Mouse (Mus musculus) embryo, embryonic 11.5 days (tissue): ENCODE data around the gene Anxa2.

Experiments
- DNase-seq: peaks from one replicate; pipeline ENCODE4 v3.0.0-alpha.2; 2012; ENCODE audit warnings: low read depth, low spot score

Anxa2 gene

DNA sequence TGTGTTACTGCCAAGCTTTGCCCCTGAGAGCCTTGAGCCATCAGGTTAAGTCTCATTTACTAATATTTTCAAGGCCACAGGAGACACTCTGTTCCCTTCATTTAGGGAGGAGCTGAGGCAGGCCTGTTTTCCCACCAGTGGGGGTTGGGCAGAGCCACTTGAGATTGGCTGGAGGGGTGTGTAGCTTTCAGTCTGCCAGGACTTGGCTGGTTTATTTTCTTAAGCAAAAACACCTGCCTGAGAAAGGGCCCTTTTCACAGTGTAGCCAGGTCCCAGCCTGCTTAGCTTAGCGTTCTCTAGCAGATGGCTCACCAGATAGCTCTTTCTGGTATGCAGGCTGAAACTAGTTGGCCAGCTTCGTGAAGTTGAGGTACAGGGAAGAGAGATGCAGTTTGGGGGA lies 5.6 kb downstream of the Anxa2 start:
- DNase-seq, result peak; percentile 50

DNA sequence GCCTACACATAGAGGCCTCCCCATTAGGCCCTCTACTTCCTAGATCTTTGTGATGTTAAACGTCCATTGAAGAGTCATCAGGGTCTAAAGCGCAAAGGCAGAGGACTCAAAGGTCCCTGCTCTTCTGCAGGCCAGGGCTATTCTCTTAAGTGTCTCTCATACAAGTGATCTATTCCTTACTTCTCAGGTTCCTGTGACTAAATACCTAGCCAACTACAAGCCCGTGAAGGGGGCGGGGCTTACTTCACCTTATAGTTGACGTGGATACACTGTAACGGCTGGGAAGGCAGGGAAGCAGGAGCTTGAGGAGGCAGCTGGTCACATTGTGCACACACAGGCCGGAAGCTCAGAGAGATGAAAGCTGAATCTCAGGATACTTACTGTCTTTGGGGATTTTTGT lies 6.5 kb downstream of the Anxa2 start:
- no peak for DNase-seq

DNA sequence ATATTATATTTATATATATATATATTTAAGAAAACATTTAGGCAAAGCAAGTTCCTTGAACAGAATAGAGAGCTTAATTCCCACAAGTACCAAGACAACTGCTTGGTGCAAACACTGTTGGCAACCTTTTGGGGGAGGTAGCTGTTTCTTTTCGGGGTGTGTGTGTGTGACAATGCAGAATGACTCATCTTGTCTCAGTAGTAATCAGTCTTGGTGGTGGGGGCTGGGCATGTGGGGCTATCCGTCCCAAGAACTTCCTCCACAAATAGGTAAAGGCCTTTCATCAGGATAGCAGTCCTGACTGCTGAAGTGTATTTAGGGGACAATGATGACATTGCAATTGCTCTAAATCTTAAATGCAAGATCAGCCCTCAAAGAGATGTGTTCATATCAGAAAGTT lies 9.6 kb downstream of the Anxa2 start:
- DNase-seq, result no peak

- DNase-seq, result no peak
Observed at GRCm38 (mm10) chr9:69464109-69464756, 10.8 kb downstream of the Anxa2 start.

DNA sequence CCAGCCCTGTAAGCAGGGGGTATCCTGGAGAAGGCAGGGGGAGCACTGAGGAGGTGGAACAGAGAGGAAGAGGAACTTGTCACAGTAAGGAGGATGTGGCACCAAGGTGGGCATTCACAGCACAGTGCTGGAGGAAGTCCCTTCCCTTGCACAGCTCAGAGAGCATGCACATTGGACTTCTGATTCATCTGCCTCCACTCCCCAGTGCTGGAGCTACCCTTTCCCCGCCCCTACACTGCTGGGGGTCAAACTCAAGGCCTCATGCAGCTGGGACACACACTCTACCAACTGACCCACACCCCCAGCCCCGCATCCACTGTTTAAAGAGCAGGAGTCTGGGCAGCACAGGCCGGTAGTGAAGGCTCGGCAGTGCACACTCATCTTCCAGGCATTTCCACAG lies 12.7 kb downstream of the Anxa2 start:
- no peak for DNase-seq

- DNase-seq, result no peak
Observed at GRCm38 (mm10) chr9:69467310-69467939, 14.0 kb downstream of the Anxa2 start.

DNA sequence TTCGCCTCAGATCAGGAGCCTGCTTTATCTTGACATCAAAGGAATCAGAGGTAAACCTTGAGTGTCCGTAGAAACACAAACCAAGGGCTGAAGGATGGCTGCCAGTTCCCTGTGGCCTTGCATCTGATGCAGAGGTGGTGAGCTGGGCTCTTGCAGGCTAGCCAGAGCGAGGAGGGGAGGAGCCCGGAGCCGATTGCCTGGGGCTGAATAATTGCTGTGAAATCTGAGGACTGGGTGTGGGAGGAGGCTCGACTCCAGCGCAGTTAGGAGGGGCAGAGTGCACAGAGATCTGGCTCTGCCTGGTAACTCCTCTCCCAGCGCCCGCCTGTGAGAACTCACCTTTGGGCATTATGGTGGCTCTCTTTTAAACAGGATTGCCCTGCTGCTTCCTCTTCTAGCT lies 15.6 kb downstream of the Anxa2 start:
- peak; percentile 70 for DNase-seq

GRCm38 (mm10) chr9:69470362-69470761 lies 16.9 kb downstream of the Anxa2 start:
- no peak for DNase-seq

DNA sequence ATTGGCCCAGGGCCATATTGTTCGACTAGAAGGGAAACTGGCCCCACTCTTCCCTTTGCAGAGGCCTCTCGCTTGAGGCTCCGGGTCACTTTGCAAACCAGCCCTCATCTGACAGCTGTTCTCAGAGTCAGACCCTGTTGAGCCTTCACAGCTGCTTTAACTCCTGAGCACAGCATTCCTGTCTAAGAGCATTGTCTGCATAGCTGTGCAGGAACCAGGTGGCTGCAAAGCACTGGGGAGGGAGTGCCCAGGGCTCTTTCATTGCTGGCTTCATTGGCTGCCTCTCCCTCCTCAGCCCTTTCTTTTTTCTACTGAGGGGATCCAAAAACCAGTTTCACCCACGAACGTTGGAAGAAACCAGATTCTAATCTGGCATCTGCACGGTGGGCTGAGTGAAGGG lies 17.5 kb downstream of the Anxa2 start:
- no peak for DNase-seq

GRCm38 (mm10) chr9:69472724-69473123 lies 19.3 kb downstream of the Anxa2 start:
- DNase-seq, result no peak

GRCm38 (mm10) chr9:69475873-69476272 lies 22.5 kb downstream of the Anxa2 start:
- DNase-seq, result no peak

- DNase-seq, result no peak
Observed at GRCm38 (mm10) chr9:69477195-69477823, 23.9 kb downstream of the Anxa2 start.

GRCm38 (mm10) chr9:69477824-69478222 lies 24.4 kb downstream of the Anxa2 start:
- no peak for DNase-seq

GRCm38 (mm10) chr9:69480344-69480743 lies 26.9 kb downstream of the Anxa2 start:
- peak; percentile 74 for DNase-seq

- DNase-seq, result no peak
Observed at GRCm38 (mm10) chr9:69483811-69484210, 30.4 kb downstream of the Anxa2 start.

- no peak for DNase-seq
Observed at GRCm38 (mm10) chr9:69486140-69486539, 32.7 kb downstream of the Anxa2 start.

- DNase-seq, result no peak
Observed at GRCm38 (mm10) chr9:69488510-69488909, 35.1 kb downstream of the Anxa2 start.

DNA sequence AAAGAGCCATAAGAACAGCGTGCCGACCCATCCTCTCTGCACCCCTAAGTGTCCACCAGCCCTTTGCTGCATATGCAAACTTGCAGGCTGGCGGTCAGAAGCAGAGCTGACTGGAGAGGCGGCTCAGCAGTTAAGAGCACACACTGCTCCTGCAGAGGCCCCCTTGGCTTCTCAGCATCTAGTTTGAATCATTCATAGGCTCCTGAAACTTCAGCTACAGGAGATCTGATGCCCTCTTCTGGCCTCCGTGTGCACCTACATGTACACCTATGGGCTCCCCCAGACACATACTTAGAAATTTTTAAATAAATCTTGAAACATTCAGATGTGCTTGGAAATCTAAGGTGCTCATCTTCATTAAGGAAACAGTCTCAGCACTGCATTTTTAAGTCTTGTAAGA lies 35.6 kb downstream of the Anxa2 start:
- peak; percentile 38 for DNase-seq

DNA sequence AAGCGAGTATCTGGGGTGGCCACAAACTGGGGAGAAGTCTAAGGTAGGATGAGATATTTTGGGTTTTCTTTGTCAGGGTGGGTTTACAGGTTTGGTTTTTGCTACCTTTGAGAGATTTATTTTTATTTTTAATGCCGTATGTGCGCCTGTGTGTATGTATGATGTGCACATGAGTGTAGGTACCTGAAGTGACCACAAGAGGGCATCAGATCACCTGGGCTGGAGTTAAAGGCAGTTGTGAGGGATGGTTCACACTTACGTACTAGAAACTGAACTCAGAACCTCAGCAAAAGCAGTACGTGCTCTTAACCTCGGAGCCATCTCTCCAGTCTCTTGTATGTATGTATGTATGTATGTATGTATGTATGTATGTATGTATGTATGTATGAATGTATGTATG lies 39.4 kb downstream of the Anxa2 start:
- no peak for DNase-seq

DNA sequence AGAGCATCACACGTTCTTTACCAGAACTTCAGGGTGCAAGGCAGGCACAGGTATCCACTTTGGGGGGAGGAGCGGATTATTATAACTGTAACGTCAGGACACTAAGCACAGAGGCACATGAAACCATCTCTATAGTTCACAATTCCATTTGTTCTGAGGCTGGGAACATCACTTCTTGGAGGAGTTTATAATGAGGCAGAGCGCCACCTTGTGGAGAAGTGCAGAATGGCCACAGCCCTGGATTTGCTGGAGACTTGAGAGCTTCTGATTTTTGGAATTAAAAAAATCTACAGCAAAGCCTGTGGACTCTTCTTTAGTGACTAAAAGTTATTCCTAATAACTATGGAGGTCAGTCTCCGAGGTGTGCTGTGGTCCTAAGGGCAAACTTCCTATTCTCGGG lies 49.1 kb downstream of the Anxa2 start:
- peak; percentile 65 for DNase-seq

DNA sequence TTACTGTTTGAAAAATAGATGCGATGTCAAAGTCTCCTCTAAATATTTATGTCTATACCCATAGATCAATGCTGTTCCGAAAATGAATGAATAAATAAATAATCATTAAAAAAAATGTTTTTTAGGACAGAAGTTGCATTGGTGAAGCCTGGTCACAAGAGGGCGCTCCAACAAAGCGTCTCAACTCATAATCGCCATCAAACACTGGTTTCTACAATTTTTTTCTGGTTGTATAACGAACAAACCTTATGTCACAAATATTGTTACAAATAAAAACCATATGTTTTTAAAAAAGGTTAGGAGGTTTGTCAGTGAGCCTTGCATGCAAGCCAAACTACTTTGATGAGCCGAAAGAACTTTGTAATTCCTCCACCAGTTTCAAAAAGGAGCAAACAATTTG lies 52.2 kb downstream of the Anxa2 start:
- peak; percentile 27 for DNase-seq

DNA sequence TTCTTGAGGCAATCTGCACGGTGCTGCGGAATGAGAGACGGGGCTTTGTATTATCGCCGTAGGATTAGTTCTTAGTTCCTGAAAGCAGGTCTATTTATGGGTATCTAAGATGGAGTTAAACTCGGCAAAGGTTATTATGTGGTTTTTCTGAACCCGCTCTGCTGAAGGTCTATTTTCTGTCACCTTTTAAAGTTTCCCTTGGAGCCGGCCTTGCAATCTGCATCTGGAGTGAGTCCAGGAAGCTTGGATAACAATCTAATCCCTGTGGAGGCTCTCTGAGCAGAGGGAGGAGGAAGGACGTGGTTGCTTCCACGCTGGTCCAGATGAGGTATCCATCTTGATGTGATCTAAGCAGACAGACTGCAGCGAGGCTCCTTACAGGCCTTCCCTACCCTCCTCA lies 53.8 kb downstream of the Anxa2 start:
- DNase-seq, result no peak

DNA sequence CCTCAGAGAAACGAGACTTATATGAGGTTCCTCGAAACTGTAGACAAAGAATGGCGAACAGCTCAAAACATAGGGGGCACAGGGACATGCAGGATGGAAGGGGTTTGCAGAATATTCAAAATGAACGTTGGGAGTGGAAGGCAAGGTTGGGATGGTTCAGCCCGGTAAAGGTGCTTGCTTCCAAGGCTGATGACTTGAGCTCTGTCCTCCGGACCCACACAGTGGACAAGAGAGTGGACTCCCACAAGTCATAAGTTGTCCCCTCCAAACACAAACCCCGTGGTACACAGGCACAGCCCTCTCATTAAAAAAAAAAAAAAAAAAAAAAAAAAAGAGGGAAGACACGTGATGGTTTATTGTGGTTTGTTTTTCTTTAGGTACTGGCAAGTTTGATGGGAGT lies 54.6 kb downstream of the Anxa2 start:
- DNase-seq, result no peak
